Mouse (Mus musculus): ENCODE results near the gene Srrm3. TPM values are rescaled to one million over a fixed set of nuclear protein-coding genes. Genes with fewer than 3 reads are reported as not detected.

Gene Srrm3
- polyA plus RNA-seq, 1 experiment from 2014 or later, result 49.3 TPM

DNA sequence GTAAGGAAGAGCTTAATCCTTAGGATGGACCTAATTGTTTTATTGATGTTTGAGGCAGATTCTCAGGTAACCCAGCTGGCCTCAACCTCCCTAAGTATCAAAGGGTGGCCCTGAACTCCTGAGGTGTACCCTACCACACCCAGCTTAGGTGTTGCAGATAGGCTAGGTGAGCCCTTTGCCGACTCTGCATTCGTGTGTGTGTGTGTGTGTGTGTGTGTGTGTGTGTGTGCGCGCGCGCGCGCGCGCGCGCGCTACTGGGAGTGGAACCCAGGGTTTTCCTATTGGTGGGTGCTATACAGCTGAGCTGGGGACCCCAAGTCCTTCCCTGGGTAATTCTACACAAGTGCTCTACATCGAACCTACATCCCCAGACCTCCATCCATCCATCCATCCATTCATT lies 44.8 kb downstream of the Srrm3 start:
- Histone ChIP-seq H3K27me3 (ENCODE audit: control insufficient read depth, insufficient read depth, low read length) (peaks cover 15% of the 10 kb centered on the region), H3K36me3 (replicated peaks; ENCODE audit: control insufficient read depth, insufficient read depth) (peaks cover 30% of the 10 kb centered on the region; the same call in 1 of the 2 replicates), H3K4me3 (replicated peaks; ENCODE audit: low read length) (no peak overlapping the region), H3K4me1 (replicated peaks; ENCODE audit: control insufficient read depth, insufficient read depth, low read length) (peaks cover 31% of the 10 kb centered on the region), H3K9me3 (ENCODE audit: control insufficient read depth, low read length) (no peaks in the 10 kb centered on the region), H3K27ac (peak overlapping the region; percentile 96), H3K4me2 (replicated peaks) (peak overlapping the region; percentile 23), H3K9ac (peak overlapping the region; percentile 18)
- WGBS, result 6% methylated on average over 14 of the region's 14 CpGs
- DNase-seq (ENCODE audit: low spot score) (no peak), ATAC-seq (ENCODE audit: low FRiP score) (peak; percentile 8; the same call in 1 of the 2 replicates)

DNA sequence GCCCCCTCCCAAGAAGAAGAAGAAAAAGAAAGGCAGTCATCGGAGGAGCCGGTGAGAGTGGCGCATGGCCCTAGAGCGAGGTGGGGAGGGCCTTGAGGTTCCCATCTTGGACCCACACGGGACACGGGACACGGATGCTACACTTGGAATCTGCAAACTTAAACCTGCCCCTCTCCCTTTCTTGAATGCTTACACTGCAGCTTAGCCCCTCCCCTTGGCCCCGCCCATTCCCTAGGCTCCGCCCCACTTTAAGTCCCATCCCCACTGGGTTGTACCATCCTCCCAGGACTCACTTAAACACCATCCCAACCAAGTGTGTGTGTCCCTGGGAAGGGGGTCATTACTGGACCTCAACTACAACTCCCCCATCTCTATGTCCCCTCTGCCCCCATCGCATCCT lies 45.7 kb downstream of the Srrm3 start:
- Histone ChIP-seq H3K36me3 (replicated peaks; ENCODE audit: control insufficient read depth, insufficient read depth) (peaks cover 27% of the 10 kb centered on the region; the same call in 1 of the 2 replicates), H3K4me2 (replicated peaks) (peak overlapping the region; percentile 24), H3K9ac (peak overlapping the region; percentile 18; the same call in 1 of the 2 replicates), H3K9me3 (ENCODE audit: control insufficient read depth, low read length) (no peaks in the 10 kb centered on the region), H3K4me1 (replicated peaks; ENCODE audit: control insufficient read depth, insufficient read depth, low read length) (peaks cover 31% of the 10 kb centered on the region), H3K27ac (peak overlapping the region; percentile 96), H3K27me3 (ENCODE audit: control insufficient read depth, insufficient read depth, low read length) (peaks cover 21% of the 10 kb centered on the region), H3K4me3 (replicated peaks; ENCODE audit: low read length) (no peak overlapping the region)
- no peak for ATAC-seq (ENCODE audit: low FRiP score)
- DNase-seq (ENCODE audit: low spot score), result no peak
- 8% methylated on average over 9 of the region's 10 CpGs for WGBS

DNA sequence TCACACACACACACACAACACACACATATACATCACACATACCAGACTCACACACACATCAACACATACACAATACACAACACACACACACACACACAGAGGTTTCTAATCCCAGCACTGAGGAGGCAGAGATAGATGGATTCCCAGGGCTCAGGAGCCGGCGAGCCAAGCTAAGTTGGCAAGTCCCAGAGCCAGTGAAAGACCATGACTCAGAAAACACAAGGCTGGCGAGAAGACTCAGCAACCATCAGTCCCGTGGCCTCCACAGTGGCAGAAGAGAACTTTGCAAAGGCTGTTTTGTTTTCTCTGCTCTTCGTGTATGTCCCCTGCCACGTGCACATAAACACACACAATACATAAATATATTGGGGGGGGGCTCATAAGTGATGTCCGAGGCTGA lies 47.0 kb downstream of the Srrm3 start:
- Histone ChIP-seq H3K9ac (no peak overlapping the region), H3K4me2 (replicated peaks) (no peak overlapping the region), H3K4me1 (replicated peaks; ENCODE audit: control insufficient read depth, insufficient read depth, low read length) (peaks cover 31% of the 10 kb centered on the region), H3K36me3 (replicated peaks; ENCODE audit: control insufficient read depth, insufficient read depth) (peaks cover 28% of the 10 kb centered on the region), H3K4me3 (replicated peaks; ENCODE audit: low read length) (no peak overlapping the region), H3K27me3 (ENCODE audit: control insufficient read depth, insufficient read depth, low read length) (peaks cover 27% of the 10 kb centered on the region), H3K9me3 (ENCODE audit: control insufficient read depth, low read length) (no peaks in the 10 kb centered on the region), H3K27ac (no peak overlapping the region)
- WGBS, result 50% methylated on average over 7 of the region's 7 CpGs
- DNase-seq (ENCODE audit: low spot score) (no peak), ATAC-seq (ENCODE audit: low FRiP score) (no peak)

DNA sequence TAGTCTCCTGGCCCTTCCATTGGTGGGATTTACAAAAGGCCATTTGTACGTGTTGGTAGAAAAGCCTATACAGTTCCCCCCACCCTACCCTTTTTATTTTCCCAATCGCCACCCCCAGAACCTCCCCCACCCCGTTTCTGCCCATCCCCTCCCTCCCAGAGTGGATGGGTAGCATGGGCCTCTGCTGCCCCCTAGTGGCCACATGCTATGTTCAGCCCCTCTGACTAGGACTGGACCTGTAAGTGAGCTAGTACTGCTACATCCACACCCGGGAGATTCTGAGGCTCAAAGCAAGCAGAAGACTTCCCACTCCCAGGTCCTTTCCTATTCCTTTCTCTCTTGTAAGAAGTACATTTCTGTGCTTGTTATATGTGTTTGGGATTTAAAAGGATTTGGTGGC lies 48.5 kb downstream of the Srrm3 start:
- H3K4me3 ChIP-seq (replicated peaks; ENCODE audit: low read length), result no peak overlapping the region
- no peaks in the 10 kb centered on the region for H3K9me3 ChIP-seq (ENCODE audit: control insufficient read depth, low read length)
- peaks cover 28% of the 10 kb centered on the region for H3K36me3 ChIP-seq (replicated peaks; ENCODE audit: control insufficient read depth, insufficient read depth)
- H3K9ac ChIP-seq, result no peak overlapping the region
- ATAC-seq (ENCODE audit: low FRiP score), result no peak
- 2% methylated on average over 4 of the region's 4 CpGs for WGBS
- H3K27me3 ChIP-seq (ENCODE audit: control insufficient read depth, insufficient read depth, low read length), result peaks cover 27% of the 10 kb centered on the region
- H3K27ac ChIP-seq, result no peak overlapping the region
- DNase-seq (ENCODE audit: low spot score), result peak; percentile 84
- no peak overlapping the region for H3K4me2 ChIP-seq (replicated peaks)
- H3K4me1 ChIP-seq (replicated peaks; ENCODE audit: control insufficient read depth, insufficient read depth, low read length), result peaks cover 23% of the 10 kb centered on the region

DNA sequence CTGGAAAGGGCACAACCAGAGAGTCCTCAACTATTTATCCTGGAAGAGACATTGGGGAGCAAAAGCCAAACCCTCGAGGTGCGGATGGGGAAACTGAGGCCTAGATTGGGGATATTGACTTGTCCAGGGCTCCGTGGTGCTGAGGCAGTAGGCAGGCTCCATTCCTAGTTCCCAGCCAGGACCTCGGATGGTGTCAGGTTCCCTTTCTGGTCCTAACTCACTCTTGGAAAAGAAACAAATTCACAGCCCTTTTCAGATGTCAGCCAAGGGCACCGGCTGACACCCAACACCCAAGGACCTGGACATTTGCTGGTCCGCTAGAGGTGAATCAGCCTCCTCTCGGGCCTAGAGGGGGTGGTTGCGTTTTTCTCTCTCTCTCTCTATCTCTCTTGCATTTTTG lies 60.0 kb downstream of the Srrm3 start:
- peaks cover 4% of the 10 kb centered on the region; the same call in 1 of the 2 replicates for H3K27me3 ChIP-seq (ENCODE audit: control insufficient read depth, insufficient read depth, low read length)
- H3K27ac ChIP-seq, result no peak overlapping the region
- no peak for DNase-seq (ENCODE audit: low spot score)

DNA sequence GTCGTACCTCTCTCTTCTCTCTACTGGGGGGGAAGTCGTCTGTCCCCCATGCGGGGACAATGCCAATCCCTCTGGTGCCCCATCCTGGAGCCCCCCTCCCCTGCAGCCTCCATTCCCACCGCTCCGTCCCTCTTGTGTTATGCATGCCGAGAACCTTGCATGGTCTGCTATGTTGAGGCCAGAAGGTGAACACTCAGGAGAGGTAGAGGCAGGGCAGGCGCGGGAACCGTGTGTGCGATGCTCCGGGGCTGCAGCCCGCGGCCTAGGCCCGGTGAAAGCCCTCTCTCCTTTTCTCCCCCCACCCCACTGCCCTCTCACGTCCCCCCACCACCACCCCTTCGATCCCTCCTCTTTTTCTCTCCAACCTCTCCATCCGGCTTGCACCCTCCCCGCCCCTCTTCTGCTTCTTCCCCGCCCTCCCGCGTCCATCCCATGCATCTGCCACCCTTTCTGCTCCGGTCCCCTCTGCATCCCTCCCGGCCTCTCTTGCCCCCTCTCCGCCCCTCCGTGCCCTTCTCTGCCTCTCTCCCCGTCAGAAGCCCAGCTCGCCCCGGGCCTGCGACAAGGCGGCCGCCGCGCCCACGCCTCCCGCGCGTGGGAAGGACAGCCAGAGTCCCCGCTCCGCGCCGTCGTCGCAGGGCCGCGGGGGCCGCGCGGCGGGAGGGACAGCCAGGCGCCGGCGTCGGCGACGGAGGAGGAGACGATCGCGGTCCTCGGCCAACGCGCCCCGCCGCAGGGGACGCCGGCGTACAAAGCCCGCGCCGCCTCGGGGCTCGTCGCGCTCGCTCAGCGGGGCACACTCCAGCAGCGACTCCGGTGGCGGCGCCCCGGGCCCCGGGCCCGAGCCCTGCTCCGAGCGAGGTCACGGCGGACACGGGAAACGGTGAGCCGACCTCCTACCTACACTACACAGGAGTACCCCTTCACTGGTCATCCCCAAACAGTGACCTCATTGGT lies 61.2 kb downstream of the Srrm3 start:
- peak overlapping the region; percentile 41 for H3K4me3 ChIP-seq (replicated peaks; ENCODE audit: low read length)
- peaks cover 14% of the 10 kb centered on the region for H3K4me1 ChIP-seq (replicated peaks; ENCODE audit: control insufficient read depth, insufficient read depth, low read length)
- peak overlapping the region; percentile 69 for H3K4me2 ChIP-seq (replicated peaks)
- peaks cover 15% of the 10 kb centered on the region; the same call in 1 of the 2 replicates for H3K36me3 ChIP-seq (replicated peaks; ENCODE audit: control insufficient read depth, insufficient read depth)
- ATAC-seq (ENCODE audit: low FRiP score) (peak; percentile 58), DNase-seq (ENCODE audit: low spot score) (no peak)
- peak overlapping the region; percentile 77 for H3K27ac ChIP-seq
- under 1% methylated on average over 83 of the region's 89 CpGs for WGBS
- peaks cover 4% of the 10 kb centered on the region; the same call in 1 of the 2 replicates for H3K27me3 ChIP-seq (ENCODE audit: control insufficient read depth, insufficient read depth, low read length)
- H3K9me3 ChIP-seq (ENCODE audit: control insufficient read depth, low read length), result no peaks in the 10 kb centered on the region
- peak overlapping the region; percentile 76 for H3K9ac ChIP-seq

More for the DNA sequence above, 60.0 kb downstream of the Srrm3 start:
- no peak for ATAC-seq (ENCODE audit: low FRiP score)
- H3K4me1 ChIP-seq (replicated peaks; ENCODE audit: control insufficient read depth, insufficient read depth, low read length), result peaks cover 14% of the 10 kb centered on the region
- no peak overlapping the region for H3K4me3 ChIP-seq (replicated peaks; ENCODE audit: low read length)
- H3K9me3 ChIP-seq (ENCODE audit: control insufficient read depth, low read length), result no peaks in the 10 kb centered on the region
- WGBS, result 44% methylated on average over 8 of the region's 8 CpGs
- H3K4me2 ChIP-seq (replicated peaks), result no peak overlapping the region
- H3K9ac ChIP-seq, result no peak overlapping the region
- peaks cover 15% of the 10 kb centered on the region; the same call in 1 of the 2 replicates for H3K36me3 ChIP-seq (replicated peaks; ENCODE audit: control insufficient read depth, insufficient read depth)

DNA sequence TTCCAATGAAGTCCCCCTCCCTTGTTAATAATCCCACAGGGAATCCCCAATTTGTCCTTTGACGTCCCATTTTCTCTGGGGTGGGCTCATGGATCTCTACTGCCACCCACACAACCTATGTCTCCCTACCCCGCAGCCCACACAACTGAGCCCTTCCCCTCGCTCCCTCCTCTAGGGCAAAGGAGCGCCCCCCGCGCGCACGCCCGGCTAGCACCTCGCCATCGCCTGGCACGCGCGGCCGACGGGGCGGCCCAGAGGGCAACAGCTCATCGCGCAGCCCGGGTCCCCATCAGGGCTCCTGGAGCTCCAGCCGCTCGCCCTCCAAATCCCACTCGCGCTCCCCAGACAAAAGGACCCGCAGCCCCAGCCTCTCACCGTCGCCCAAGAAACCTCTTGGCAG lies 62.0 kb downstream of the Srrm3 start:
- ATAC-seq (ENCODE audit: low FRiP score), result 0 out of 2 replicates have a peak, but pooled peaks have one; percentile 7
- no peak for DNase-seq (ENCODE audit: low spot score)
- under 1% methylated on average over 27 of the region's 27 CpGs for WGBS

DNA sequence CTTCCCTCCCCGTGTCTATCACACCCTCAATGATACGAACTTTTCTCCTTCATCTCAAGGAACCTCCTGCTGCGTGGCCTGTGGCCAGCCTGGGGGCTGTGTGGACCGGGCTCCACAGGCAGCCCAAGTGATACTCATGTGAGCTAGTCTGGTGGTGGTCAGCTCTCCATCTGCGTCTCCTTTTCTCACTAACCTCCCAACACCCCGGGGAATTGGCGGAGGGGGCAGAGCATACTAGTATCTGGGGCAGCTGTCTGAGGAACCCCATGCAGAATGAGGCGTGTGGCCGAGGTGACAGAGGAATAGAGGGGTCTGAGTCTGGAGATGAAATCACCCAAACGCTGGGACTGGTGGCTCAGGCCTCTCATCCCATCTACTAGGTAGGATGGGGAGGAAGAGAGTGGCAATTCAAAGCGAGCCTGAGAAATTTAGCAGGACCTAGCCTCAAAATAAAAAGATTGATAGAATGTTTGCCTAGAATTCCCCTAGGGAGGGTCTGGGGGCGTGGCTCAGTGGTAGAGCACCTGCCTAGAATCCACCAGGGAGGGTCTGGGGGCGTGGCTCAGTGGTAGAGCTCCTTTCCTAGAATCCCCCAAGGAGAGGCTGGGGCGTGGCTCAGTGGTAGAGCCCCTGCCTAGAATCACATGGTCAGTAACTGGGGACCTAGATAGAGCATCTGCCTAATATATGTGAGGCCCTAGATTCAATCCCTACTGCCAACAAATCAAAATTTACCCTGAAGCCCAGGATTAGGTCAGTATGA lies 63.2 kb downstream of the Srrm3 start:
- 65% methylated on average over 14 of the region's 14 CpGs for WGBS
- peaks cover 4% of the 10 kb centered on the region; the same call in 1 of the 2 replicates for H3K27me3 ChIP-seq (ENCODE audit: control insufficient read depth, insufficient read depth, low read length)
- H3K4me3 ChIP-seq (replicated peaks; ENCODE audit: low read length), result no peak overlapping the region
- ATAC-seq (ENCODE audit: low FRiP score), result no peak; the same call in 1 of the 2 replicates
- no peaks in the 10 kb centered on the region for H3K9me3 ChIP-seq (ENCODE audit: control insufficient read depth, low read length)
- peaks cover 23% of the 10 kb centered on the region for H3K36me3 ChIP-seq (replicated peaks; ENCODE audit: control insufficient read depth, insufficient read depth)
- peaks cover 14% of the 10 kb centered on the region for H3K4me1 ChIP-seq (replicated peaks; ENCODE audit: control insufficient read depth, insufficient read depth, low read length)
- peak overlapping the region; percentile 69; the same call in 1 of the 2 replicates for H3K4me2 ChIP-seq (replicated peaks)
- no peak for DNase-seq (ENCODE audit: low spot score)
- H3K27ac ChIP-seq, result no peak overlapping the region
- H3K9ac ChIP-seq, result no peak overlapping the region

More for the DNA sequence above, 62.0 kb downstream of the Srrm3 start:
- Histone ChIP-seq H3K4me1 (replicated peaks; ENCODE audit: control insufficient read depth, insufficient read depth, low read length) (peaks cover 14% of the 10 kb centered on the region), H3K27ac (no peak overlapping the region), H3K4me3 (replicated peaks; ENCODE audit: low read length) (peak overlapping the region; percentile 41), H3K36me3 (replicated peaks; ENCODE audit: control insufficient read depth, insufficient read depth) (peaks cover 19% of the 10 kb centered on the region), H3K9me3 (ENCODE audit: control insufficient read depth, low read length) (no peaks in the 10 kb centered on the region), H3K4me2 (replicated peaks) (peak overlapping the region; percentile 69), H3K9ac (peak overlapping the region; percentile 76), H3K27me3 (ENCODE audit: control insufficient read depth, insufficient read depth, low read length) (peaks cover 4% of the 10 kb centered on the region; the same call in 1 of the 2 replicates)

DNA sequence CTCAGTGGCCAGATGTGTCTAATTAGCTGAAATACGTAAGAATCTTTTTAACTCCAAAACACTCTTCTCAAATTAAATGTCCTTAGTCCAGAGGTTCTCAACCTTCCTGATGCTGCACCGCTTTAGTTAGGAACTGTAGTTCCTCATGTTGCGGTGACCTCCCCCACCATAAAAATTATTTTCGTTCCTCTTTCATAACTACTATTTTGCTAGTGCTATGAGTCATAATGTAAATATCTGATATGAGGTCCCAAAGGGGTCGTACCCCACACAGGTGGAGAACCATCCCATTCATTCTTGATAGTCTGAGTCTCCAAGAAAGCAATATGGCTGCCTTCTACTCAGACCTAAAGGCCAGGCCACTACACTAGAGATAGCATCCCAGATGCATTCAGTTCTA lies 63.8 kb downstream of the Srrm3 start:
- Histone ChIP-seq H3K9me3 (ENCODE audit: control insufficient read depth, low read length) (no peaks in the 10 kb centered on the region), H3K36me3 (replicated peaks; ENCODE audit: control insufficient read depth, insufficient read depth) (peaks cover 18% of the 10 kb centered on the region), H3K27ac (no peak overlapping the region), H3K4me3 (replicated peaks; ENCODE audit: low read length) (no peak overlapping the region), H3K4me1 (replicated peaks; ENCODE audit: control insufficient read depth, insufficient read depth, low read length) (peaks cover 14% of the 10 kb centered on the region), H3K9ac (no peak overlapping the region), H3K27me3 (ENCODE audit: control insufficient read depth, insufficient read depth, low read length) (peaks cover 4% of the 10 kb centered on the region; the same call in 1 of the 2 replicates), H3K4me2 (replicated peaks) (no peak overlapping the region)
- no peak for ATAC-seq (ENCODE audit: low FRiP score)
- DNase-seq (ENCODE audit: low spot score), result no peak
- 94% methylated on average over 5 of the region's 5 CpGs for WGBS

All from hindbrain, embryonic 14.5 days (tissue).